Mouse (Mus musculus) left cerebral cortex, adult 9 months (tissue): ENCODE data around the gene Nlrp10.

ENCODE experiments used
- DNase-seq, 2 experiments: peaks; one replicate each; pipeline ENCODE4 v3.0.0; 2022; ENCODE audit warnings: low spot score in 2 of 2

The Nlrp10 gene

GRCm38 (mm10) chr7:108894320-108894719, 35.7 kb downstream of the Nlrp10 start, which contains the start of gene Olfr519:
Gene Olfr519, minus strand, starts transcription at chr7:108894420.
- no peak for DNase-seq

- DNase-seq: no peak
Observed at GRCm38 (mm10) chr7:108884906-108885305, 45.1 kb downstream of the Nlrp10 start, which contains the start of gene Olfr518. Gene Olfr518, minus strand, starts transcription at chr7:108885006.

- no peak for DNase-seq
Observed at GRCm38 (mm10) chr7:108872279-108872678, 57.7 kb downstream of the Nlrp10 start, which contains the start of gene Olfr517. Gene Olfr517, minus strand, starts transcription at chr7:108872379.
